Mouse (Mus musculus): ENCODE measurements around the gene Bsn. TPM values are rescaled to one million over a fixed set of nuclear protein-coding genes. Genes with fewer than 3 reads are reported as not detected.

The Bsn gene
- total and polyA plus RNA-seq, 3 experiments, result 2.8 to 7.9 (median 5.0) TPM

GRCm38 (mm10) chr9:108227911-108228649 is 37.9 kb upstream of the Bsn start:
- ATAC-seq (ENCODE audit: extremely low read depth, insufficient number of reproducible peaks, low FRiP score, poor library complexity, severe bottlenecking) (no peak), DNase-seq (ENCODE audit: low spot score) (no peak)
- peaks cover 16% of the 10 kb centered on the region for H3K36me3 ChIP-seq (replicated peaks)
- H3K4me3 ChIP-seq (ENCODE audit: low read depth, low read length), result no peak overlapping the region
- H3K27me3 ChIP-seq (ENCODE audit: insufficient read depth, low read length), result no peaks in the 10 kb centered on the region
- no peaks in the 10 kb centered on the region for H3K9me3 ChIP-seq (replicated peaks)
- no peak for TF ChIP-seq GATA1 (IDR thresholded peaks at IDR 0.05; ENCODE audit: borderline replicate concordance, low read length)
- H3K4me1 ChIP-seq (ENCODE audit: insufficient read depth, low read depth, low read length), result no peaks in the 10 kb centered on the region

GRCm38 (mm10) chr9:108225166-108225565 is 35.0 kb upstream of the Bsn start:
- Histone ChIP-seq H3K36me3 (replicated peaks) (peaks cover 18% of the 10 kb centered on the region), H3K4me1 (ENCODE audit: insufficient read depth, low read depth, low read length) (no peaks in the 10 kb centered on the region), H3K4me3 (ENCODE audit: low read depth, low read length) (no peak overlapping the region), H3K9me3 (replicated peaks) (no peaks in the 10 kb centered on the region), H3K27me3 (ENCODE audit: insufficient read depth, low read length) (no peaks in the 10 kb centered on the region)
- DNase-seq (ENCODE audit: low spot score) (no peak), ATAC-seq (ENCODE audit: extremely low read depth, insufficient number of reproducible peaks, low FRiP score, poor library complexity, severe bottlenecking) (no peak)
- TF ChIP-seq TAL1 (conservative IDR thresholded peaks at IDR 0.05; ENCODE audit: low read depth, low read length) (no peak), GATA1 (IDR thresholded peaks at IDR 0.05; ENCODE audit: borderline replicate concordance, low read length) (no peak), GATA2 (IDR thresholded peaks at IDR 0.05; ENCODE audit: borderline replicate concordance, low read depth, low read length) (no peak), CTCF (IDR thresholded peaks at IDR 0.05; ENCODE audit: low read depth, low read length) (no peak), POLR2AphosphoS5 (IDR thresholded peaks at IDR 0.05; ENCODE audit: insufficient replicate concordance, low read depth, low read length) (no peak)

GRCm38 (mm10) chr9:108223633-108224032 is 33.4 kb upstream of the Bsn start:
- no peak for DNase-seq (ENCODE audit: low spot score)

GRCm38 (mm10) chr9:108221566-108221965 is 31.4 kb upstream of the Bsn start:
- H3K4me1 ChIP-seq (ENCODE audit: insufficient read depth, low read depth, low read length), result no peaks in the 10 kb centered on the region

More at GRCm38 (mm10) chr9:108223633-108224032, 33.4 kb upstream of the Bsn start:
- Histone ChIP-seq H3K36me3 (replicated peaks) (peaks cover 14% of the 10 kb centered on the region), H3K9me3 (replicated peaks) (no peaks in the 10 kb centered on the region), H3K4me3 (ENCODE audit: low read depth, low read length) (no peak overlapping the region), H3K27me3 (ENCODE audit: insufficient read depth, low read length) (no peaks in the 10 kb centered on the region), H3K4me1 (ENCODE audit: insufficient read depth, low read depth, low read length) (no peaks in the 10 kb centered on the region)
- TF ChIP-seq GATA1 (IDR thresholded peaks at IDR 0.05; ENCODE audit: borderline replicate concordance, low read length) (no peak), TAL1 (conservative IDR thresholded peaks at IDR 0.05; ENCODE audit: low read depth, low read length) (no peak)
- ATAC-seq (ENCODE audit: extremely low read depth, insufficient number of reproducible peaks, low FRiP score, poor library complexity, severe bottlenecking), result no peak

GRCm38 (mm10) chr9:108220380-108220774 is 30.2 kb upstream of the Bsn start:
- peaks cover 34% of the 10 kb centered on the region for H3K36me3 ChIP-seq (replicated peaks)
- no peak for ATAC-seq (ENCODE audit: extremely low read depth, insufficient number of reproducible peaks, low FRiP score, poor library complexity, severe bottlenecking)
- no peaks in the 10 kb centered on the region for H3K9me3 ChIP-seq (replicated peaks)
- H3K4me3 ChIP-seq (ENCODE audit: low read depth, low read length), result no peak overlapping the region
- H3K4me1 ChIP-seq (ENCODE audit: insufficient read depth, low read depth, low read length), result no peaks in the 10 kb centered on the region
- no peak for TF ChIP-seq TAL1 (conservative IDR thresholded peaks at IDR 0.05; ENCODE audit: low read depth, low read length)
- TF ChIP-seq GATA1 (IDR thresholded peaks at IDR 0.05; ENCODE audit: borderline replicate concordance, low read length), result no peak
- no peak for TF ChIP-seq POLR2AphosphoS5 (IDR thresholded peaks at IDR 0.05; ENCODE audit: insufficient replicate concordance, low read depth, low read length)
- TF ChIP-seq CTCF (IDR thresholded peaks at IDR 0.05; ENCODE audit: low read depth, low read length), result no peak
- no peak for TF ChIP-seq GATA2 (IDR thresholded peaks at IDR 0.05; ENCODE audit: borderline replicate concordance, low read depth, low read length)
- H3K27me3 ChIP-seq (ENCODE audit: insufficient read depth, low read length), result no peaks in the 10 kb centered on the region
- no peak for DNase-seq (ENCODE audit: low spot score)

More at GRCm38 (mm10) chr9:108221566-108221965, 31.4 kb upstream of the Bsn start:
- ATAC-seq (ENCODE audit: extremely low read depth, insufficient number of reproducible peaks, low FRiP score, poor library complexity, severe bottlenecking), result no peak
- no peak for DNase-seq (ENCODE audit: low spot score)
- Histone ChIP-seq H3K4me3 (ENCODE audit: low read depth, low read length) (no peak overlapping the region), H3K36me3 (replicated peaks) (peaks cover 26% of the 10 kb centered on the region), H3K9me3 (replicated peaks) (no peaks in the 10 kb centered on the region), H3K27me3 (ENCODE audit: insufficient read depth, low read length) (no peaks in the 10 kb centered on the region)
- TF ChIP-seq GATA1 (IDR thresholded peaks at IDR 0.05; ENCODE audit: borderline replicate concordance, low read length), result no peak
- TF ChIP-seq TAL1 (conservative IDR thresholded peaks at IDR 0.05; ENCODE audit: low read depth, low read length), result no peak
- TF ChIP-seq POLR2AphosphoS5 (IDR thresholded peaks at IDR 0.05; ENCODE audit: insufficient replicate concordance, low read depth, low read length), result no peak
- no peak for TF ChIP-seq GATA2 (IDR thresholded peaks at IDR 0.05; ENCODE audit: borderline replicate concordance, low read depth, low read length)
- TF ChIP-seq CTCF (IDR thresholded peaks at IDR 0.05; ENCODE audit: low read depth, low read length), result no peak

- DNase-seq (ENCODE audit: low spot score), result no peak
- Histone ChIP-seq H3K9me3 (replicated peaks) (no peaks in the 10 kb centered on the region), H3K4me3 (ENCODE audit: low read depth, low read length) (no peak overlapping the region), H3K27me3 (ENCODE audit: insufficient read depth, low read length) (no peaks in the 10 kb centered on the region), H3K4me1 (ENCODE audit: insufficient read depth, low read depth, low read length) (no peaks in the 10 kb centered on the region), H3K36me3 (replicated peaks) (peaks cover 33% of the 10 kb centered on the region)
- TF ChIP-seq TAL1 (conservative IDR thresholded peaks at IDR 0.05; ENCODE audit: low read depth, low read length) (no peak), CTCF (IDR thresholded peaks at IDR 0.05; ENCODE audit: low read depth, low read length) (no peak), GATA2 (IDR thresholded peaks at IDR 0.05; ENCODE audit: borderline replicate concordance, low read depth, low read length) (no peak), POLR2AphosphoS5 (IDR thresholded peaks at IDR 0.05; ENCODE audit: insufficient replicate concordance, low read depth, low read length) (no peak), GATA1 (IDR thresholded peaks at IDR 0.05; ENCODE audit: borderline replicate concordance, low read length) (no peak)
- ATAC-seq (ENCODE audit: extremely low read depth, insufficient number of reproducible peaks, low FRiP score, poor library complexity, severe bottlenecking), result no peak
These were observed 29.7 kb upstream of the Bsn start for GRCm38 (mm10) chr9:108219766-108220379.
